Mouse (Mus musculus) gastrocnemius, adult 8-10 months (tissue): ENCODE data around the gene Nsd1. TPM values are rescaled to one million over a fixed set of nuclear protein-coding genes. Genes with fewer than 3 reads are reported as not detected.
"Not testable (repeated sequence)": the region's sequence is repeated elsewhere in the genome, so short reads cannot be mapped to it uniquely, and the experiment has no call there.

Source experiments
- DNase-seq, 2 experiments: peaks; one replicate each; pipeline ENCODE4 v3.0.0; 2022; ENCODE audit warnings: low spot score in 2 of 2
- total RNA-seq, 4 experiments: library from RNA; stranded (reverse); gene quantifications; 2 replicates each; pipeline ENCODE4 v1.2.4; 2022

Nsd1 gene
- total RNA-seq, 4 experiments from 2014 or later: 43.6 to 62.2 (median 47.4) TPM

- peak; percentile 94 to 96 for DNase-seq
Observed at GRCm38 (mm10) chr13:55190121-55190868, 19.3 kb upstream of the Nsd1 start.

- DNase-seq: no peak
Observed at GRCm38 (mm10) chr13:55191535-55191934, 18.0 kb upstream of the Nsd1 start.

- not testable (repeated sequence) for DNase-seq
Observed at GRCm38 (mm10) chr13:55202758-55203157, 6.8 kb upstream of the Nsd1 start.

DNA sequence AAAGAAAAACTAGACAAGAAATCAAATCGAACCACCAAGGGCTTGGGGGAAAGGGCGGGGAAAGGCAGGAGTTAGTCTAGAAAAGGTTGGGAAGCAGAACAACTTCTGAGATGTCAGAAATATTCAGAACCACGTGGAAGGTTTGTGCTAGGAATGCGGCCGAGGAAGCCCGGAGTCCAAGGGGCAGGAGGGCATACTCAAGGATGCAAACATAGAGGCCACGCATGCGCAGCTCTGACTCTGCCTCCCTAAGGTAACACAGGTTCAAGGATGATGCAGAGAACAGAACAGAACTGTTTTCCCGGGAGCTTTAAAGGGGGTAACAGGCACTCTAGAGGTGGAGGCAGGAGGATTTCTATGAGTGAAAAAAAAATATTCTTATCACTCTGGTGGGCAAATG is 5.8 kb upstream of the Nsd1 start:
- DNase-seq: no peak

- DNase-seq: no peak
Observed at GRCm38 (mm10) chr13:55204667-55205389, 4.8 kb upstream of the Nsd1 start.

DNA sequence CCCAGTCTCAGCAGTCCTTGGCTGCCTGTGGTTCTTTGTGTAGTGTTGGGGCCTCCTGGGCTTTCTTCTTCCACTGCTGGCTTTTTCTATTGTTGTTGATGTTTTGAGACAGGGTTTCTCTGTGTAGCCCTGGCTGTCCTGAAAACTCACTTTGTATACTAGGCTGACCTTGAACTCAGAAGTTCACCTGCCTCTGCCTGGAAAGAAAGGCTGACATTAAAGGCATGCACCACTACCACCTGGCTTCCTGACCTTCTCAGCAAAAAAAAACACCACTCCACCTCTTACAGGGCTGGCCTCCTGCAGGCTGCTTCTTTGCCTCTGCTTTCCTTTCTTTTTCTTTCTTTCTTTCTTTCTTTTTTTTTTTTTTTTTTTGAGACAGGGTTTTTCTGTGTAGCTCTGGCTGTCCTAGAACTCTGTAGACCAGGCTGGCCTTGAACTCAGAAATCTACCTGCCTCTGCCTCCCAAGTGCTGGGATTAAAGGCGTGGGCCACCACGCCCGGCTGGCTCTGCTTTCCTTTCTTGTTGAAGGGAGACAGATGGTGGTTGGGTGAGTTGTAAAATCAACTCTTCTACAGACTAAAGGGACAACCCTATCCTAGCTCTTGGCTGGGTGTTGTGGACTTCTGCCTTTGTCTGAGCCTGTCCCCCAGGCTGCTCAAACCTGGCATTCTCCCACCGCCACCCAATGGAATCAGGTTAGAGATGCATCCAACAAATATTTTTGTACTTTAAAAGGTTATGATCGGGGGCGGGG is 4.0 kb upstream of the Nsd1 start:
- DNase-seq: no peak

DNA sequence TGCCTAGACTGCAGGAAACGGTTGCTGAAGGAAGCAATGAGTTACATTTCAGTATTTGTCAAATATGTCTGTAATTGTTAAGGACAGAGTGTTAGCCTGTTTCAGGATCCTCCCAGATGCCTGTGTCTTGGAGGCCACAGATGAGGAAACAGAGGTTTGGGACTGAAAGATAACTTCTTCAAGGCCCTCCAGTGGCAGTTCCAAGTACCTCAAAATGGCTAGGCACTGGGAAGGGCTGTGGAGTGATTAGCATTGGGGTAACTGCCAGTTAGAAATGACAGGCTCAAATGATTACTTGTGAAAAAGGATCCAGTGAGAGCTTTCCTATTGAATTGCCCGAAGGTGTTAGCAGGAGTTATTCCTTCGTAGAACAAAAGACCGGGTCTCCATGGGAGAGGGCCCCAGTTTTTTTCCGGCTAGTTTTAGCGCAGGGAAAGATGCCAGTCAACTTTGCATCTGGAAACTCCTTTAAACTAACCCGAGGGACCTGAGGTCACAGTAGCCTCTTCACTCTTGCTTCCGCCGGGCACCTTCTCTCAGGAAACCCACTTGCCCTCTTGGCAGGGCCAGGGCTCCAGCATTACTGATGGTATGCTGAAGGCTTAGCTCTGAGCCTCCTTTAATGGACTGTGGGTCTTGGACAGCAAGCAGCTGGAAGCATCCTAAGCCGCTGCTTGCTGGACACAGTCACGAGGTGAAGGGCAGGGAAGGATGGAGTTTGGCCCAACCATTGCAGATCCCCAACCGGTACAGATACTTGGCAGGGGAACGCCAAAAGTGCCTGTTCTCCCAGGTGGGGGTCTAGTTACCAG is 539 bp upstream of the Nsd1 start:
- no peak for DNase-seq

GRCm38 (mm10) chr13:55210193-55210970 is 800 bp downstream of the Nsd1 start:
- DNase-seq: peak; percentile 9 to 26

GRCm38 (mm10) chr13:55210971-55211220 is 1.3 kb downstream of the Nsd1 start:
- DNase-seq: no peak

DNA sequence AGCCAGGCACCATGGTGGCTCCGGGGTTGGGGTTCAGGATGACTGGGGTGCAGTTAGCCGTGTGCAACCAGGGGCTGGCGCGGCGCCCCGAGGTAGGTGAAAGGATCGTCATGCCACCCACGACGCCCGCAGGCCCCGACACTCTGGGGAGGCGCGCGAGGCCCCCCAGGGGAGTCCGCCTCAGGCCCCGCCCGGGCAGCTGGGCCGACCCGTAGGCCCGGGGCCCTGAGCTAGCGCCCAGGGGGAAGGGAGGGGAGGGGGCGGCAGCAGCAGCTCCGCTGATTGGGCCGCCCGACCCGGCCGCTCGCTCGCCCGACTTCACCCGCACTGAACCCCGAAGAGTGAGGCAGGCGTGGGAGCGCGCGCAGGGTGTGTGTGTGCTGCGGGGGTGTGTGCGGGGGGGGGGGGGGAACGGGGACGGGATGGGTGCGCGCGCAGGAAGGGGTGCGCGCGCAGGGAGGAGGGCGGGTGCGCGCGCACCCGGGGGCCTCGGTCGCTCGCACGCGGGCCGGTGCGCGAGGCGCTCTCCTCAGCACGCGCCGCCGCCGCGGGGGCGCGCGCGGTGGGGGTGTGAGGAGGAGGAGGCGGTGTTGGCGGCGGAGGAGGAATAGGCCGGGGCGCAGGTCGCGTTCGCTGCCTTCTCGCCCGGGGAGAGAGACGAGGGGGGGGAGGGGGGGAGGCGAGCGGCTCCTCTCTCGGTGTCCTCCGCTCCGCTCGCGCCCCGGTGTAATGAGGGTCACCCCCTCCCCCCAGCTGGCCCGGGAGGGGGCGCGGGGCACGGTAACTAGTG is 1.8 kb downstream of the Nsd1 start:
- peak; percentile 69 to 82 for DNase-seq

DNA sequence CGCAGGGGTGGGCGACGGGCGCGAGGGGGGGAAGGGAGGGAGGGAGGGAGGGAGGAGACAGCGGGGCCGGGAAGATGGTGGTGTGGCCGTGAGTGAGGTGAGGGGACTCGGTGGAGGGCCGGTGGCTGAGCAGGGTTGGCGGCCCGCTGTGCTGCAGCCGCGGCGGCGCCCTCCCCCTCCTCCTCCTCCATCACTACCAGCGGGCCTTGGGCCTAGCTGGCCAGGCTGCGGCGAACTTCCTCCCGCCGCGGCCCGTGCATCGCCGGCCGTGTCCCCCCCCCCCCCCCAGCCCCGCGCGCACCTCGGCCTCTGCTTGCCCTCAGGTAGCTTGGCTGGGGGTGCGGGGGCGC is 2.4 kb downstream of the Nsd1 start:
- DNase-seq: no peak

DNA sequence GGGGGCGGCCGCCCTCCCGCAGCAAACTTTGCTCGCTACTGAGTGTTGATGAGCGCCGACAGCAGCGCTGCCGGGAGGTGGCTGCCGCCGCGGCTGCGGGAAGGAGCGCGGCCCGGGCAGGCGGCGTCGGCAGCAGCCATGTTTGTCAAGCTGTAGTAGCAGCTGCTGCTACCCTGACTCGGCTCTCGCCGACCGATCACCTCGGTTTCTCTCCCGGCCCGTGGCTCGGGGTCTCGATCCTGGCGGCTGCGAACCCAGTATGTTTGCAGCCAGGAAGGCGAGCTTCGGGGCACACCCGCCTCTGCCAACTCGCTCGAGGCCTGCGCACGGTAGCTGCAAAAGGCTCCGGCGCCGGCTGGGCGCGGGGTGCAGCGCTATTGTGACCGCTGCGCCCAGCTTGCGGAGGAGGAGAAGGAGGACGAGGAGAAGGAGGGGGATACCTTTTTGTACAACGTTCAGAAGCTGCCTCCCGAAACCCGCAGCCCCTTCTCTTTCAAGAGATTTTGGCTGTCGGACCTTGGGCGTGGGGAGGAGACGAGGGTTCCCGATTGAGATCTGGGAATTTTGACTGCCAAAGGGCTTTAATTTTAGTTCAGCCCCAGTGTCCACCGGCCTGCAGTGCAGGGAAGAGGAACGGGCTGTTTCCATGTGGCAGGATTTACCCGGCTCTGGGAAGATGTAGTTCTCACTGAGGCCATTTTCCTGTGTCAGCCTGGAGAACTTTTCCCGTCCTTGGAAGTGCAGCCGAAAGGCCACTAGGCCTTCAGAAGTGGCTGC is 3.0 kb downstream of the Nsd1 start:
- peak; percentile 40 to 47 for DNase-seq

DNA sequence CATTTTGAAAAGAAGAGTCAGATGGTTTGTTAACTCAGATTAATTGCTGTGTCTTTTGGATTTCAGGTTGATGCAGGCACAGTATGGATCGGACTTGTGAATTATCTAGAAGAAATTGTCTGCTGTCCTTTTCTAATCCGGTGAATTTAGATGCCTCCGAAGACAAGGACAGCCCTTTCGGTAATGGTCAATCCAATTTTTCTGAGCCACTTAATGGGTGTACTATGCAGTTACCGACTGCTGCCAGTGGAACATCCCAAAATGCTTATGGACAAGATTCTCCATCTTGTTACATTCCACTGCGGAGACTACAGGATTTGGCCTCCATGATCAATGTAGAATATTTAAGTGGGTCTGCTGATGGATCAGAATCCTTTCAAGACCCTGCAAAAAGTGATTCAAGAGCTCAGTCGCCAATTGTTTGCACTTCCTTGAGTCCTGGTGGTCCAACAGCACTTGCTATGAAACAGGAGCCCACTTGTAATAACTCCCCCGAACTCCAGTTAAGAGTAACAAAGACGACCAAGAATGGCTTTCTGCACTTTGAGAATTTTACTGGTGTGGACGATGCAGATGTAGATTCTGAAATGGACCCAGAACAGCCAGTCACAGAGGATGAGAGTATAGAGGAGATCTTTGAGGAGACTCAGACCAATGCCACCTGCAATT is 3.7 kb downstream of the Nsd1 start:
- DNase-seq: no peak

- no peak for DNase-seq
Observed at GRCm38 (mm10) chr13:55224364-55224763, 14.8 kb downstream of the Nsd1 start.

GRCm38 (mm10) chr13:55230701-55231100 is 21.1 kb downstream of the Nsd1 start:
- DNase-seq: no peak

GRCm38 (mm10) chr13:55243205-55243604 is 33.6 kb downstream of the Nsd1 start:
- no peak for DNase-seq

- no peak for DNase-seq
Observed at GRCm38 (mm10) chr13:55247293-55248030, 37.9 kb downstream of the Nsd1 start.

- no peak for DNase-seq
Observed at GRCm38 (mm10) chr13:55249246-55249645, 39.7 kb downstream of the Nsd1 start.
